Mouse (Mus musculus): ENCODE measurements around the gene Uqcr11. TPM values are rescaled to one million over a fixed set of nuclear protein-coding genes. Genes with fewer than 3 reads are reported as not detected.

Uqcr11 gene
- polyA plus RNA-seq, 1 experiment from 2014 or later: 899 TPM

DNA sequence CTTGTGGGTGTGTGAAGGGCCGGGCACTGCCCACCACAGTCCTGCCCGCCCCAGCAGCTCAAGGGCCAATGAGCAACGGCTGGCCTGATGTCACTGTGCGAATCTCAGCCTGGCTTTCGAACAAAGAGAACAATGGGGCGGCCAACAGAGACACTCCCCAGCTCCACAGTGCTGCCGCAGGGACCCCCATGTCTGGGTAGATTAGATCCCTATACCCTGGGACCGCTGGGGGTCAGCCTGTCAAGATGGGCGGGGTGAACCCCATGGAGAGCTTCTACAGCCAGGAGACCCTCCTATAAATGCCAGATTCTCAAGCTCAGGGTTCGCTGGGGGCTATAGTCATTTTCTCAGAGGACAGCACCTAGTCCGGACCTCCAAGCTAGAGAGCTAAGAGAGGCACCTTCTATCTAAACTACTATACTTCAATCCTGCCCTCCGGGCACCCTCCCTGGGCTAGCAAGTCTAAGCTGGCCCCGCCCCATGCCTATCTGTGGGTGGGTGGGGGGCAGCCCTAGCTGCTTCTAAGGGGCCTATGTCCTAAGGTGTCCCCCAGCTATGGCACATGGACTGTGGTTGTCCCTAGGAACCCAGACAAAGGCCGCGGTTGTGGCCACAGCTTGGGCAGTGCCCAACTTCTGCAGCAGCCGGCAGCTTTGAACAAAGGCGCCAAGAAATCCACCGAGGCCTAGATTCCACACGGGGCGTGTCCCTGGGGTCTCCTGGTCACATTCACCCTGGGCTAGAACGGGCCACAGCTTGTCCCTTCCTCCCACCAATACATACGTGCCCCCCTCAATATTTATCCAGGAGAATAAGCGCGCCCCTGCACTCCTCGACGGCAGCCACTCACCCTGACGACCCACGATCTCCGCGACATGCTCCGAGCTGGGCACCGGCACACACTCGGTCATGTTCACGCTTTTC, 20.6 kb downstream of the Uqcr11 start:
- peaks cover 12% of the 10 kb centered on the region; the same call in 1 of the 2 replicates for H3K4me1 ChIP-seq (replicated peaks; ENCODE audit: control insufficient read depth, insufficient read depth)
- H3K36me3 ChIP-seq (ENCODE audit: control insufficient read depth, insufficient read depth, low read length): peaks cover 11% of the 10 kb centered on the region
- DNase-seq (ENCODE audit: low spot score) (peak; percentile 67), ATAC-seq (ENCODE audit: low FRiP score, low TSS enrichment) (peak; percentile 25)
- H3K27ac ChIP-seq (replicated peaks): peak overlapping the region; percentile 83
- TF ChIP-seq EP300 (optimal IDR thresholded peaks at IDR 0.05) (no peak), CTCF (IDR thresholded peaks at IDR 0.05; ENCODE audit: low read depth) (no peak)
- peak overlapping the region; percentile 83 for H3K4me2 ChIP-seq (replicated peaks; ENCODE audit: low read depth)
- WGBS: 3% methylated on average over 34 of the region's 34 CpGs
- H3K9ac ChIP-seq (ENCODE audit: low read length): peak overlapping the region; percentile 92
- no peaks in the 10 kb centered on the region for H3K9me3 ChIP-seq (ENCODE audit: control insufficient read depth, low read length)
- H3K27me3 ChIP-seq (ENCODE audit: control insufficient read depth, insufficient read depth, low read length): no peaks in the 10 kb centered on the region
- peak overlapping the region; percentile 73 for H3K4me3 ChIP-seq (ENCODE audit: low read depth, low read length)

DNA sequence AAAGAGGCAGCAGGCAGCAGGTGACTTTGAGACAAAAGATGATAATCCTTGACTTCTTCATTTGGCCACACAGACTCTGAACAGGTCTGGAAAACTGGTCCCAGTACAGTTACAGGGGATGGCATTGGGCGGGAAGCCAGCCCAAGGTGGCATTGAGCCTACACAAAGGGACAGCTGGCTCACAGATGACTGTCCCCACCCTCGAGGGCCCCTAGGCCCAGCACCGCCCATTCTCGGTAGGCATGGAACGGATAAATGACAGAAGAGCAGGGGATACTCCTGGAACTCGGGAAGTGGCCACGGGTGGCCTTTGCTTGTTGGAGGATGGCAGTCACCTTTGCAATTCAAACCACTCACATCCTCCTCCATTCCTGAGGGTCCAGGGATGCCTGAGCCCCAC, 21.3 kb downstream of the Uqcr11 start:
- H3K4me3 ChIP-seq (ENCODE audit: low read depth, low read length): peak overlapping the region; percentile 73
- DNase-seq (ENCODE audit: low spot score) (no peak), ATAC-seq (ENCODE audit: low FRiP score, low TSS enrichment) (no peak)
- no peak overlapping the region for H3K27ac ChIP-seq (replicated peaks)
- WGBS: 24% methylated on average over 7 of the region's 7 CpGs
- TF ChIP-seq EP300 (optimal IDR thresholded peaks at IDR 0.05) (no peak), CTCF (IDR thresholded peaks at IDR 0.05; ENCODE audit: low read depth) (no peak)
- H3K27me3 ChIP-seq (ENCODE audit: control insufficient read depth, insufficient read depth, low read length): no peaks in the 10 kb centered on the region
- H3K4me2 ChIP-seq (replicated peaks; ENCODE audit: low read depth): peak overlapping the region; percentile 83
- H3K9me3 ChIP-seq (ENCODE audit: control insufficient read depth, low read length): no peaks in the 10 kb centered on the region
- peaks cover 16% of the 10 kb centered on the region for H3K36me3 ChIP-seq (ENCODE audit: control insufficient read depth, insufficient read depth, low read length)
- H3K4me1 ChIP-seq (replicated peaks; ENCODE audit: control insufficient read depth, insufficient read depth): peaks cover 12% of the 10 kb centered on the region; the same call in 1 of the 2 replicates
- H3K9ac ChIP-seq (ENCODE audit: low read length): peak overlapping the region; percentile 92

- no peaks in the 10 kb centered on the region for H3K27me3 ChIP-seq (ENCODE audit: control insufficient read depth, insufficient read depth, low read length)
- no peaks in the 10 kb centered on the region for H3K9me3 ChIP-seq (ENCODE audit: control insufficient read depth, low read length)
- peaks cover 16% of the 10 kb centered on the region for H3K36me3 ChIP-seq (ENCODE audit: control insufficient read depth, insufficient read depth, low read length)
- no peak for DNase-seq (ENCODE audit: low spot score)
- 71% methylated on average over 7 of the region's 7 CpGs for WGBS
- H3K4me1 ChIP-seq (replicated peaks; ENCODE audit: control insufficient read depth, insufficient read depth): peaks cover 12% of the 10 kb centered on the region; the same call in 1 of the 2 replicates
- peak overlapping the region; percentile 23; the same call in 1 of the 2 replicates for H3K9ac ChIP-seq (ENCODE audit: low read length)
- no peak for ATAC-seq (ENCODE audit: low FRiP score, low TSS enrichment)
- H3K4me2 ChIP-seq (replicated peaks; ENCODE audit: low read depth): peak overlapping the region; percentile 83
- H3K4me3 ChIP-seq (ENCODE audit: low read depth, low read length): no peak overlapping the region
- TF ChIP-seq CTCF (IDR thresholded peaks at IDR 0.05; ENCODE audit: low read depth) (no peak), EP300 (optimal IDR thresholded peaks at IDR 0.05) (no peak)
- no peak overlapping the region for H3K27ac ChIP-seq (replicated peaks)
Observed at GRCm38 (mm10) chr10:80384709-80385108, 21.9 kb downstream of the Uqcr11 start.

GRCm38 (mm10) chr10:80384115-80384639, 22.5 kb downstream of the Uqcr11 start:
- 86% methylated on average over 4 of the region's 4 CpGs for WGBS
- Histone ChIP-seq H3K4me1 (replicated peaks; ENCODE audit: control insufficient read depth, insufficient read depth) (peaks cover 12% of the 10 kb centered on the region; the same call in 1 of the 2 replicates), H3K4me3 (ENCODE audit: low read depth, low read length) (no peak overlapping the region), H3K9ac (ENCODE audit: low read length) (no peak overlapping the region), H3K27me3 (ENCODE audit: control insufficient read depth, insufficient read depth, low read length) (no peaks in the 10 kb centered on the region), H3K27ac (replicated peaks) (no peak overlapping the region), H3K4me2 (replicated peaks; ENCODE audit: low read depth) (no peak overlapping the region), H3K9me3 (ENCODE audit: control insufficient read depth, low read length) (no peaks in the 10 kb centered on the region), H3K36me3 (ENCODE audit: control insufficient read depth, insufficient read depth, low read length) (peaks cover 16% of the 10 kb centered on the region)
- ATAC-seq (ENCODE audit: low FRiP score, low TSS enrichment) (no peak), DNase-seq (ENCODE audit: low spot score) (no peak)
- TF ChIP-seq CTCF (IDR thresholded peaks at IDR 0.05; ENCODE audit: low read depth) (no peak), EP300 (optimal IDR thresholded peaks at IDR 0.05) (no peak)

DNA sequence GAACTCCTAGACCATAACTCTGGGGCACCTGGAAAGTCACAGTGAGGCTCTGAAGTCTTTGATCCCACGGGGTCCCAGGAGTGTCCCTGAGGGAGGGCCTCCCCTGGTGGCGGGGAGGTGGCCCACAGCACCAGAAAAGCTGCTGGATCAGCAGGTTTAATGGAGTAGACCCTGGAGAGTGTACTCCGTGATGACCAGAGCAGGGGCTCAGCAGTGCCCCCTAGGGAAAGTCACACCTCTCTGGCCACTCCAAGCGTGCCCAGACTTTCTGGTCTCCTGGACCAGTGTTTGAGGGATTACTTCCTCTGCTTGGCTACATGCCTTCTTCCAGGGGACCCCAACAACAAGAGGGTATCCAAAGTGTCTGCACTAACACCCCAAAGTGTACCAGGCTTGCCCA, 23.2 kb downstream of the Uqcr11 start:
- DNase-seq (ENCODE audit: low spot score): no peak
- 54% methylated on average over 4 of the region's 4 CpGs for WGBS
- peaks cover 16% of the 10 kb centered on the region for H3K36me3 ChIP-seq (ENCODE audit: control insufficient read depth, insufficient read depth, low read length)
- H3K27ac ChIP-seq (replicated peaks): no peak overlapping the region
- no peaks in the 10 kb centered on the region for H3K9me3 ChIP-seq (ENCODE audit: control insufficient read depth, low read length)
- no peak for ATAC-seq (ENCODE audit: low FRiP score, low TSS enrichment)
- TF ChIP-seq EP300 (optimal IDR thresholded peaks at IDR 0.05): no peak
- TF ChIP-seq CTCF (IDR thresholded peaks at IDR 0.05; ENCODE audit: low read depth): peak; percentile 42; the same call in 1 of the 2 replicates
- H3K4me1 ChIP-seq (replicated peaks; ENCODE audit: control insufficient read depth, insufficient read depth): peaks cover 12% of the 10 kb centered on the region; the same call in 1 of the 2 replicates
- no peak overlapping the region for H3K4me2 ChIP-seq (replicated peaks; ENCODE audit: low read depth)
- no peak overlapping the region for H3K4me3 ChIP-seq (ENCODE audit: low read depth, low read length)
- H3K9ac ChIP-seq (ENCODE audit: low read length): no peak overlapping the region
- no peaks in the 10 kb centered on the region for H3K27me3 ChIP-seq (ENCODE audit: control insufficient read depth, insufficient read depth, low read length)
